Mouse (Mus musculus) cortical plate, adult 2 months (tissue): ENCODE results near the gene Fbn1.

ENCODE experiments used
- CTCF ChIP-seq: fragments of 200-500 bp; IDR thresholded peaks from 2 replicates; pipeline ENCODE4 v1.5.1; 2011; ENCODE audit warnings: mild to moderate bottlenecking, control low read depth, low read length; ENCODE audit not compliant: insufficient read depth; ENCODE audit errors: extremely low read depth
- POLR2A ChIP-seq: fragments of 200-500 bp; IDR thresholded peaks from 2 replicates; pipeline ENCODE4 v1.6.1; 2011; ENCODE audit warnings: mild to moderate bottlenecking, low read length, control low read depth; ENCODE audit not compliant: insufficient read depth; ENCODE audit errors: extremely low read depth

DNA sequence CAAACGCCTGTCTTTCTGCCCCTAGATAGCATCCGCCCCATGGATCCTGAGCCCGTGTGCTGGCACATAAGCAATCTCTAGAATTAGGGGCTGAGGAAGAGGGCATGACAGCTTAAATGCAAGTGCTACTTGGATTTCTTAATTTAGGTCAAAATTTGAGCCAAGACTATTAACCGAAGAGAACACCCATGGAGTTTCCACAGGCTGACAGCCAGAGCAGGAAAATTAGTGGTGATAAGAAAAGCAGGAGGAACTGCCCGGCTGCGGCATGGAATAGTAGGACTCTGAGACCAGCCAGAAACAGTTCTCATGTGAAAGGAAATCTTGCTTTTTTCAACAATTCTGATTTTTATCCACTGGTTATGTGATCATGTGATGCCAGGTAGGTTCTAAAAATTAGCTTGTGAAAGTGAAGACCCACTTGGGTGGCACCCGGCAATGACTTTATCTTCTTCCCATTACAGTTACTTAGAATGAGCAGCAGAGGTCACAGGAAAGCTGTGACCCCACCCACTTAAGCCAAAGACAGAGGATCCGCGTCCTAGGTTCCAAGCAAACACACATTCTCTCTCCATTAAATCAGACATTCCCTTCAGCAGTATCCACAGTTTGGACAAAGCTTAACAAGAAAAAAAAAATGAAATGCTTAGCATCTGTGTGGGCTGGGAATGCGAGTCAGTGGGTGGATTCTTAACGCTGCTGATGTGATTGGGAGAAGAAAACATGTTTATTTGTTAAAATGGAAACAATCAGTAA is 152.4 kb downstream of the Fbn1 start:
- no peak for TF ChIP-seq POLR2A
- no peak for TF ChIP-seq CTCF
